Mouse (Mus musculus): ENCODE measurements around the gene Cdc42bpg. TPM values are rescaled to one million over a fixed set of nuclear protein-coding genes. Genes with fewer than 3 reads are reported as not detected.
A peak's percentile ranks its signal among the peaks of the same experiment; 100 is the strongest.

The Cdc42bpg gene
- total and polyA plus RNA-seq, 3 experiments: 2.6 to 4.5 TPM; not detected in 1

- Histone ChIP-seq H3K4me1 (ENCODE audit: control insufficient read depth in 1 of 2, insufficient read depth in 2 of 2, low read length in 2 of 2) (peaks cover 0 to 8% of the 10 kb centered on the region in 2 experiments; a peak in 1 of 4 replicates), H3K4me3 (ENCODE audit: control insufficient read depth in 1 of 2, insufficient read depth in 1 of 2, low read depth in 2 of 2, low read length in 2 of 2) (no peak overlapping the region), H3K9ac (ENCODE audit: control insufficient read depth, low read depth, low read length, poor library complexity, severe bottlenecking) (no peak overlapping the region), H3K79me2 (ENCODE audit: control insufficient read depth, insufficient read depth, low read length, poor library complexity) (no peaks in the 10 kb centered on the region), H3K27ac (ENCODE audit: control insufficient read depth, low read depth, low read length) (no peak overlapping the region), H3K9me3 (replicated peaks; ENCODE audit: insufficient read depth, low read length) (no peaks in the 10 kb centered on the region), H3K27me3 (ENCODE audit: control insufficient read depth in 1 of 2, insufficient read depth in 2 of 2, low read length in 2 of 2) (no peaks in the 10 kb centered on the region), H3K36me3 (ENCODE audit: control insufficient read depth in 1 of 2, insufficient read depth in 2 of 2, low read length in 2 of 2) (no peaks in the 10 kb centered on the region)
- no peak for DNase-seq (ENCODE audit: low read depth, low spot score)
- no peak for TF ChIP-seq CTCF (IDR thresholded peaks at IDR 0.05 in 2 of 3, conservative IDR thresholded peaks at IDR 0.05 in 1 of 3; ENCODE audit: control insufficient read depth in 1 of 3, insufficient read depth in 1 of 3, low read depth in 2 of 3, low read length in 3 of 3, poor library complexity in 1 of 3, severe bottlenecking in 1 of 3)
These were observed 15.1 kb downstream of the Cdc42bpg start for GRCm38 (mm10) chr19:6321358-6321757.

GRCm38 (mm10) chr19:6321786-6322621 lies 15.7 kb downstream of the Cdc42bpg start:
- H3K27ac ChIP-seq (ENCODE audit: control insufficient read depth, low read depth, low read length): no peak overlapping the region
- DNase-seq (ENCODE audit: low read depth, low spot score): peak; percentile 59
- H3K4me1 ChIP-seq (ENCODE audit: control insufficient read depth in 1 of 2, insufficient read depth in 2 of 2, low read length in 2 of 2): peaks cover 0 to 8% of the 10 kb centered on the region in 2 experiments; a peak in 1 of 4 replicates
- H3K9ac ChIP-seq (ENCODE audit: control insufficient read depth, low read depth, low read length, poor library complexity, severe bottlenecking): no peak overlapping the region
- H3K79me2 ChIP-seq (ENCODE audit: control insufficient read depth, insufficient read depth, low read length, poor library complexity): no peaks in the 10 kb centered on the region
- H3K9me3 ChIP-seq (replicated peaks; ENCODE audit: insufficient read depth, low read length): no peaks in the 10 kb centered on the region
- H3K4me3 ChIP-seq (ENCODE audit: control insufficient read depth in 1 of 2, insufficient read depth in 1 of 2, low read depth in 2 of 2, low read length in 2 of 2): no peak overlapping the region
- H3K36me3 ChIP-seq (ENCODE audit: control insufficient read depth in 1 of 2, insufficient read depth in 2 of 2, low read length in 2 of 2): no peaks in the 10 kb centered on the region
- peak; percentile 58; the same call in 1 of the 2 replicates for TF ChIP-seq MAX (IDR thresholded peaks at IDR 0.05; ENCODE audit: low read length)
- TF ChIP-seq BHLHE40 (IDR thresholded peaks at IDR 0.05; ENCODE audit: borderline replicate concordance, low read depth, low read length): no peak
- no peaks in the 10 kb centered on the region for H3K27me3 ChIP-seq (ENCODE audit: control insufficient read depth in 1 of 2, insufficient read depth in 2 of 2, low read length in 2 of 2)

GRCm38 (mm10) chr19:6324751-6325150 lies 18.5 kb downstream of the Cdc42bpg start:
- no peak for DNase-seq (ENCODE audit: low read depth, low spot score)
- no peak for TF ChIP-seq MYC (IDR thresholded peaks at IDR 0.05; ENCODE audit: low read depth, low read length)
- TF ChIP-seq BHLHE40 (IDR thresholded peaks at IDR 0.05; ENCODE audit: borderline replicate concordance, low read depth, low read length): no peak
- no peak for TF ChIP-seq EP300 (IDR thresholded peaks at IDR 0.05; ENCODE audit: low read depth in 1 of 2, low read length in 2 of 2)
- no peak for TF ChIP-seq MAFK (IDR thresholded peaks at IDR 0.05; ENCODE audit: borderline replicate concordance, low read depth, low read length)
- Histone ChIP-seq H3K9me3 (replicated peaks; ENCODE audit: insufficient read depth, low read length) (no peaks in the 10 kb centered on the region), H3K36me3 (ENCODE audit: control insufficient read depth in 1 of 2, insufficient read depth in 2 of 2, low read length in 2 of 2) (no peaks in the 10 kb centered on the region), H3K4me1 (ENCODE audit: control insufficient read depth in 1 of 2, insufficient read depth in 2 of 2, low read length in 2 of 2) (peaks cover 0 to 8% of the 10 kb centered on the region in 2 experiments; a peak in 1 of 4 replicates), H3K9ac (ENCODE audit: control insufficient read depth, low read depth, low read length, poor library complexity, severe bottlenecking) (no peak overlapping the region), H3K27me3 (ENCODE audit: control insufficient read depth in 1 of 2, insufficient read depth in 2 of 2, low read length in 2 of 2) (no peaks in the 10 kb centered on the region), H3K27ac (ENCODE audit: control insufficient read depth, low read depth, low read length) (no peak overlapping the region), H3K79me2 (ENCODE audit: control insufficient read depth, insufficient read depth, low read length, poor library complexity) (no peaks in the 10 kb centered on the region), H3K4me3 (ENCODE audit: control insufficient read depth in 1 of 2, insufficient read depth in 1 of 2, low read depth in 2 of 2, low read length in 2 of 2) (no peak overlapping the region)

- peak overlapping the region; percentile 63 to 86 for H3K4me3 ChIP-seq (ENCODE audit: control insufficient read depth in 1 of 2, insufficient read depth in 1 of 2, low read depth in 2 of 2, low read length in 2 of 2)
- no peaks in the 10 kb centered on the region for H3K9me3 ChIP-seq (replicated peaks; ENCODE audit: insufficient read depth, low read length)
- peaks cover 12% of the 10 kb centered on the region for H3K79me2 ChIP-seq (ENCODE audit: control insufficient read depth, insufficient read depth, low read length, poor library complexity)
- peak overlapping the region; percentile 54 for H3K9ac ChIP-seq (ENCODE audit: control insufficient read depth, low read depth, low read length, poor library complexity, severe bottlenecking)
- H3K27me3 ChIP-seq (ENCODE audit: control insufficient read depth in 1 of 2, insufficient read depth in 2 of 2, low read length in 2 of 2): no peaks in the 10 kb centered on the region
- H3K36me3 ChIP-seq (ENCODE audit: control insufficient read depth in 1 of 2, insufficient read depth in 2 of 2, low read length in 2 of 2): peaks cover 0 to 8% of the 10 kb centered on the region in 2 experiments; a peak in 2 of 4 replicates
- TF ChIP-seq TBP (IDR thresholded peaks at IDR 0.05; ENCODE audit: low read depth, low read length) (0 out of 2 replicates have a peak, but pooled peaks have one; percentile 21), SMC3 (IDR thresholded peaks at IDR 0.05; ENCODE audit: low read depth, low read length) (no peak), POLR2AphosphoS2 (IDR thresholded peaks at IDR 0.05; ENCODE audit: low read length) (no peak), CHD1 (IDR thresholded peaks at IDR 0.05; ENCODE audit: low read depth, low read length) (no peak)
- peaks cover 3 to 11% of the 10 kb centered on the region in 2 experiments for H3K4me1 ChIP-seq (ENCODE audit: control insufficient read depth in 1 of 2, insufficient read depth in 2 of 2, low read length in 2 of 2)
- 0 out of 2 replicates have a peak overlapping the region, but pooled peaks have one; percentile 14 for H3K27ac ChIP-seq (ENCODE audit: control insufficient read depth, low read depth, low read length)
- DNase-seq (ENCODE audit: low read depth, low spot score): peak; percentile 56
These were observed 24.9 kb downstream of the Cdc42bpg start for GRCm38 (mm10) chr19:6331178-6331577.

Data from MEL (cell line).